ENCODE assay signal across 25 mouse cellular contexts in the genomic region with DNA sequence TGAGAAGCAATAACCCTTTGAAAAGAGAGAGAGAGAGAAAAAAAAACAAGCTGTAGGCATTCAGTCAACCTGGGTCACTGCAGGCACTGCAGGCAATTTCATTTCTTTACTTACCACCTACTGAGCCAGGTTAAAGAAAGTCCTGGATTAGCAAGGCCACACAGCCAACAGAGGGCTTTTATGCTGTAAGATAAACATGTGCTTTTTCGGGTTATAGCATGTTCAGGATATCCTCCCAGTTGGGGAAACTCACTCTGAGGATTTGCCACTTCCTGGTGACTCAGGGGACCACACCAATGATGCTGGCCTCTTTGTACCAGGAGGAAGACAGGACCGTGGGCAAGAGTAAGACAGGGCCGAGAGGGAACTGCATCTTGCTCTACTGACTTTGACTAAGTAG.
"Had no signal": no experiment of that assay in that cellular context is flagged by ENCODE, and none has a peak within 500 bp of the region (broad histone marks: within the 10 kb centered on the region; RNA-seq: fewer than 3 reads in every experiment).

No protein-coding gene starts in this region.

- H3K4me3 ChIP-seq: heart, embryonic 10.5 days; heart, embryonic 13.5 days; heart, embryonic 15.5 days; hindbrain, embryonic 12.5 days; kidney, embryonic 15.5 days; limb, embryonic 13.5 days; limb, embryonic 15.5 days; liver, embryonic 12.5 days had no signal

- H3K27me3 ChIP-seq: heart, embryonic 13.5 days; heart, embryonic 15.5 days; hindbrain, embryonic 12.5 days; kidney, embryonic 15.5 days; limb, embryonic 13.5 days; limb, embryonic 15.5 days; liver, embryonic 12.5 days had no signal

- H3K4me1 ChIP-seq: heart, embryonic 10.5 days; heart, embryonic 13.5 days; heart, embryonic 15.5 days; kidney, embryonic 15.5 days; liver, embryonic 12.5 days had no signal

- H3K9ac ChIP-seq: heart, embryonic 13.5 days; heart, embryonic 15.5 days; hindbrain, embryonic 12.5 days; hindbrain, embryonic 14.5 days; kidney, embryonic 15.5 days; limb, embryonic 13.5 days; limb, embryonic 15.5 days; liver, embryonic 12.5 days had no signal

- ATAC-seq: hindbrain, embryonic 16.5 days; intestine, embryonic 16.5 days; liver, embryonic 12.5 days had no signal

- H3K4me2 ChIP-seq: heart, embryonic 13.5 days; heart, embryonic 15.5 days; hindbrain, embryonic 12.5 days; hindbrain, embryonic 14.5 days; kidney, embryonic 15.5 days; limb, embryonic 13.5 days; limb, embryonic 15.5 days; liver, embryonic 12.5 days had no signal

- H3K9me3 ChIP-seq: heart, embryonic 10.5 days; heart, embryonic 13.5 days; heart, embryonic 15.5 days; hindbrain, embryonic 12.5 days; kidney, embryonic 15.5 days; limb, embryonic 13.5 days; limb, embryonic 15.5 days had no signal

- H3K36me3 ChIP-seq: heart, embryonic 10.5 days; heart, embryonic 13.5 days; heart, embryonic 15.5 days; hindbrain, embryonic 12.5 days; kidney, embryonic 15.5 days; limb, embryonic 13.5 days; limb, embryonic 15.5 days; liver, embryonic 12.5 days had no signal

- H3K27ac ChIP-seq: heart, embryonic 10.5 days; heart, embryonic 13.5 days; heart, embryonic 15.5 days; hindbrain, embryonic 12.5 days; hindbrain, embryonic 14.5 days; kidney, embryonic 15.5 days; kidney, postnatal 0 days; limb, embryonic 13.5 days; limb, embryonic 15.5 days; liver, embryonic 12.5 days had no signal

- DNase-seq: gastrocnemius, postnatal 14 days; gastrocnemius, postnatal 36 days; heart, adult 18-20 months; heart, postnatal 14 days; heart, postnatal 36 days; kidney, adult 11 months; kidney, adult 2 months; kidney, adult 9 months; kidney, postnatal 14 days; kidney, postnatal 36 days; layer of hippocampus, adult 9-11 months; layer of hippocampus, postnatal 36 days; left cerebral cortex, postnatal 4 days had no signal
